Mouse (Mus musculus) heart, adult 2 months (tissue): ENCODE results near the gene Pde9a.

Experiments used
- CTCF ChIP-seq: fragments of 200-600 bp; IDR thresholded peaks from 2 replicates; pipeline ENCODE4 v1.8.1; 2022; ENCODE audit warnings: antibody characterized with exemption, mild to moderate bottlenecking, moderate library complexity
- POLR2A ChIP-seq: fragments of 200-500 bp; IDR thresholded peaks from 2 replicates; pipeline ENCODE4 v1.6.1; 2011; ENCODE audit warnings: mild to moderate bottlenecking, low read depth, low read length, control low read depth; ENCODE audit not compliant: insufficient read depth

DNA sequence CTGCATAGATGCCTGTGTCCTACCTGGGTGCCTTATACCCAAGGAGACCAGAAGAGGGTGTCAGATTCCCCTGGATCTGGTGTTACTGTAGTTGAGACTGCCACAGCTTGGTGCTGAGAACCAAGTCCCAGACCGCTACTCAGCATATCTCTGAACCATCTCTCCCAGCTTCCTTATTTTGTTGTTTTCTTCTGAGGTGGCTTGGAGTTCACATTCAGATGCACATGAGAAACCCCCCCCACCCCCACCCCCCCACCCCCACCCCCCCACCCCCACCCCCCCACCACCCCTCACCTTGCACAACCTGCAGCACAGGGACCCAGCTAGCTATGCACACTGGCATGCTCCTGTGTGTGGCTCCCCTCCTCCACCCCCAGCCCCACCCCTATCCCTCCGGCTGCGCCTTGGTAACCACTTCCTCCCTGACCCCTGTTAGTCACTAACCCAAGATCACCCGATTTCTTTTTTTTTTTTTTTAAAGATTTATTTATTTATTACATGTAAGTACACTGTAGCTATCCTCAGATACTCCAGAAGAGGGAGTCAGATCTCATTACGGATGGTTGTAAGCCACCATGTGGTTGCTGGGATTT is 50.9 kb downstream of the Pde9a start:
- TF ChIP-seq CTCF (no peak), POLR2A (no peak)
